Mouse (Mus musculus) NIH3T3 (cell line): ENCODE data around the gene Ptpn11.
"Not testable (repeated sequence)": the region's sequence is repeated elsewhere in the genome, so short reads cannot be mapped to it uniquely, and the experiment has no call there.

Source experiments
- DNase-seq: peaks from one replicate; pipeline ENCODE4 v3.0.0-alpha.2; 2012; ENCODE audit warnings: low read depth

Gene Ptpn11

GRCm38 (mm10) chr5:121190836-121191583 lies at the start of gene Ptpn11:
Gene Ptpn11 (minus strand): TSS chr5:121191397.
- peak; percentile 94 for DNase-seq

- DNase-seq, result no peak
Observed at GRCm38 (mm10) chr5:121239846-121240245, 48.6 kb upstream of the Ptpn11 start.

GRCm38 (mm10) chr5:121238208-121238607 lies 47.0 kb upstream of the Ptpn11 start:
- DNase-seq, result no peak

- no peak for DNase-seq
Observed at GRCm38 (mm10) chr5:121236171-121236570, 45.0 kb upstream of the Ptpn11 start.

- DNase-seq, result no peak
Observed at GRCm38 (mm10) chr5:121233726-121234125, 42.5 kb upstream of the Ptpn11 start.

- no peak for DNase-seq
Observed at GRCm38 (mm10) chr5:121232789-121233188, 41.6 kb upstream of the Ptpn11 start.

GRCm38 (mm10) chr5:121230811-121231210 lies 39.6 kb upstream of the Ptpn11 start:
- DNase-seq, result no peak

- DNase-seq, result no peak
Observed at GRCm38 (mm10) chr5:121229182-121229581, 38.0 kb upstream of the Ptpn11 start.

GRCm38 (mm10) chr5:121227330-121227729 lies 36.1 kb upstream of the Ptpn11 start:
- DNase-seq, result not testable (repeated sequence)

- no peak for DNase-seq
Observed at GRCm38 (mm10) chr5:121226845-121227244, 35.6 kb upstream of the Ptpn11 start.

GRCm38 (mm10) chr5:121226406-121226805 lies 35.2 kb upstream of the Ptpn11 start:
- no peak for DNase-seq

- DNase-seq, result no peak
Observed at GRCm38 (mm10) chr5:121225854-121226253, 34.7 kb upstream of the Ptpn11 start.

- DNase-seq, result no peak
Observed at GRCm38 (mm10) chr5:121224856-121225255, 33.7 kb upstream of the Ptpn11 start.

- DNase-seq, result not testable (repeated sequence)
Observed at GRCm38 (mm10) chr5:121224020-121224419, 32.8 kb upstream of the Ptpn11 start.

GRCm38 (mm10) chr5:121221328-121221850 lies 30.2 kb upstream of the Ptpn11 start:
- DNase-seq, result no peak

GRCm38 (mm10) chr5:121220732-121221301 lies 29.6 kb upstream of the Ptpn11 start:
- peak; percentile 37 for DNase-seq

- DNase-seq, result peak; percentile 98
Observed at GRCm38 (mm10) chr5:121219980-121220731, 29.0 kb upstream of the Ptpn11 start, which contains the start of gene Hectd4. Gene Hectd4 (plus strand): TSS chr5:121220219.

GRCm38 (mm10) chr5:121219190-121219589 lies 28.0 kb upstream of the Ptpn11 start:
- DNase-seq, result no peak

GRCm38 (mm10) chr5:121217313-121217634 lies 26.1 kb upstream of the Ptpn11 start:
- DNase-seq, result no peak

- DNase-seq, result not testable (repeated sequence)
Observed at GRCm38 (mm10) chr5:121216584-121217312, 25.6 kb upstream of the Ptpn11 start.

- no peak for DNase-seq
Observed at GRCm38 (mm10) chr5:121216126-121216446, 24.9 kb upstream of the Ptpn11 start.
